Mouse (Mus musculus): ENCODE data around the gene Gm14406.
"Not testable (repeated sequence)": the region's sequence is repeated elsewhere in the genome, so short reads cannot be mapped to it uniquely, and the experiment has no call there.

GRCm38 (mm10) chr2:177577998-177578397 is at the start of gene Gm14406:
- not testable (repeated sequence) for TF ChIP-seq NRF1 (IDR thresholded peaks at IDR 0.05; ENCODE audit: insufficient read depth, low read depth, low read length, poor library complexity, severe bottlenecking); EP300 (IDR thresholded peaks at IDR 0.05; ENCODE audit: low read depth in 1 of 2, low read length in 2 of 2); TCF12 (IDR thresholded peaks at IDR 0.05; ENCODE audit: low read depth, low read length); POLR2A (IDR thresholded peaks at IDR 0.05; ENCODE audit: control insufficient read depth in 1 of 2, insufficient read depth in 1 of 2, low read depth in 1 of 2, low read length in 2 of 2, poor library complexity in 1 of 2); MYC (IDR thresholded peaks at IDR 0.05; ENCODE audit: low read depth, low read length); ZMIZ1 (IDR thresholded peaks at IDR 0.05; ENCODE audit: low read depth, low read length); CTCF (IDR thresholded peaks at IDR 0.05 in 2 of 3, conservative IDR thresholded peaks at IDR 0.05 in 1 of 3; ENCODE audit: control insufficient read depth in 1 of 3, insufficient read depth in 1 of 3, low read depth in 2 of 3, low read length in 3 of 3, poor library complexity in 1 of 3, severe bottlenecking in 1 of 3); GATA1 (IDR thresholded peaks at IDR 0.05; ENCODE audit: low read depth, low read length)

Data from MEL (cell line).